Mouse (Mus musculus) urinary bladder, postnatal 4 days (tissue): ENCODE results near the gene Col4a4.

Source experiments
- DNase-seq, 2 experiments: peaks; one replicate each; pipeline ENCODE4 v3.0.0; 2021 to 2022; ENCODE audit warnings: low spot score in 2 of 2

The Col4a4 gene

GRCm38 (mm10) chr1:82414434-82415045, 172.1 kb downstream of the Col4a4 start:
- DNase-seq = no peak

- no peak for DNase-seq
Observed at GRCm38 (mm10) chr1:82412085-82412484, 174.6 kb downstream of the Col4a4 start.

DNA sequence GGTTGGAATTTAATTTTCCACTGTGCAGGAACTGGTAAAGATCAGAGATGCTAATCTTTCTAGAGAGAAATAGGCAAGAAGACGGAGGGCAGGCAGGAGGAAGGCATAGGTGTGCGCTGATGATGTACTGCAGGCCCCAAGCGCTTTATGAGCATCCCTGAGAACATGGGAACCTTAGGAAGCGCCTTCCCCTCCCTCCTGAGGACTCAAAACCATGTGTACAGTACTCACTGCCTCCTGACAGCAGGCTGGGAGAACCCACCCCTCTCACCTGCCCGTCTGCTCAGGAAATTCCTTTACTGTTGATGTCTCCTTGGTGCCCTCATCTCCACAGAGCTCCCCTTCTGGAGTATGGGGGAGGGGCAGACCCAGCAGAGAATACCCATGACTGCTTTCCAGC, 175.1 kb downstream of the Col4a4 start:
- no peak for DNase-seq

DNA sequence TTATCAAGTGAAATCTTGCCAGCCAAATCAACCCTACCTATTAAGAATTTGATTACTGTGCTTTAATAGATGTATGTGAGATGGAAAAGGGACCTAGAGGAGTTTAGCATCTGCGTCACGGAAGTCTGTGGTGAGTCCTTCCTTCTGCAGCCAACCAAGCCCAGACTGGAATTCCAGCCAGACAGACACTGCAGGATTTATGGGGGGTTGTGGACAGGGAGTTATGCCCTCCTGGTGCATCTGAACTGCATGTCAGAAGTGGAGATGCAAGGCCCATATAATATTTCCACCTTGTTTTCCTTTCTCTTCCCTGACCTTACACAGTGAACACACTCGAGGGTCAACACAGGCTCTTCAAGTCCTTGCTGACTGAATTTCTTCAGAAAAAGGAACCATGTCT, 176.1 kb downstream of the Col4a4 start:
- no peak for DNase-seq

- DNase-seq = no peak
Observed at GRCm38 (mm10) chr1:82409271-82409670, 177.4 kb downstream of the Col4a4 start.

- DNase-seq = no peak
Observed at GRCm38 (mm10) chr1:82407786-82408185, 178.9 kb downstream of the Col4a4 start.
